Mouse (Mus musculus) central nervous system, embryonic 18 days (tissue): ENCODE data around the gene Dld. TPM values are rescaled to one million over a fixed set of nuclear protein-coding genes. Genes with fewer than 3 reads are reported as not detected.

Experiments used
- polyA plus RNA-seq: library from polyadenylated mRNA; depleted of rRNA; stranded (reverse); fragments of >200 nt; gene quantifications from 2 replicates; pipeline ENCODE4 v1.2.3, GENCODE M21; 2012; rRNA removed

Gene Dld
- polyA plus RNA-seq = 75.3 and 87.0 TPM in 2 replicates

GRCm38 (mm10) chr12:31350944-31351928 lies at the start of gene Dld:
Gene Dld (minus strand): TSS chr12:31351453.

DNA sequence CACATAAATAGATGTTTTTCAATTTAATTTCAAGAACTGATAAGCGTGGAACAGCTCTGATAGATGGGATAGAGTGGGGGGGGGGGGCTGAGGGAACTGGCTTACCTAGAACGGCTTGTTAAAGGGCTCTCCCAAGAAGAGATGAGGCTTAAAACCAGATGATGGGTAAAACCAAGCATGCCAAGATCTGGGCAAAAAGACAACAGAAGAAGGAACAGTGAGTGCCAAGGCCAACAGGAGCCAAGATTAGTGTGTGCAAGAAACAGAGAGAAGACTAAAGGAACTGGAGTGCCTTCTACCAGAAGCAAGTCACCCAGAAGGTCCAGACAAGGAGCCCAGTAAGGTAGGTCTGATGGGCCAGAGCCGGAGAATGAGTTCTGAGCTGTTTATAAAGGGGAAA lies 39.3 kb upstream of the Dld start, which contains the start of gene Slc26a3:
Slc26a3 (plus strand) TSS at position 301 of the 400 bp plus-strand sequence.

Other genes starting within 250 kb of the Dld start
- gene Gm6993, start 110.7 kb downstream of the Dld start, polyA plus RNA-seq = not detected in 2 replicates
- gene Lamb1, start 86.2 kb downstream of the Dld start, polyA plus RNA-seq = 17.5 and 19.8 TPM in 2 replicates
- 0.04 and 0.07 TPM in 2 replicates for gene Slc26a3, start 39.4 kb upstream of the Dld start, polyA plus RNA-seq
- 11.9 and 13.2 TPM in 2 replicates for gene Cbll1, start 148.2 kb upstream of the Dld start, polyA plus RNA-seq
- gene Slc26a4, start 208.5 kb upstream of the Dld start, polyA plus RNA-seq = 0.22 and 0.31 TPM in 2 replicates